Mouse (Mus musculus) thymus, postnatal 36 days (tissue): Measurements from ENCODE around the gene C87414.
"Not testable (repeated sequence)": the region's sequence is repeated elsewhere in the genome, so short reads cannot be mapped to it uniquely, and the experiment has no call there.

Experiments
- DNase-seq, 2 experiments: peaks; one replicate each; pipeline ENCODE4 v3.0.0; 2022; ENCODE audit warnings: mixed read lengths in 2 of 2

Gene C87414

GRCm38 (mm10) chr5:93671451-93671850, at the start of gene C87414:
C87414 (minus strand) TSS chr5:93671551.
- not testable (repeated sequence) for DNase-seq

- not testable (repeated sequence) for DNase-seq
Observed at GRCm38 (mm10) chr5:93684661-93685060, 13.3 kb upstream of the C87414 start.
